Mouse (Mus musculus) midbrain, embryonic 11.5 days (tissue): ENCODE data around the gene Prame. TPM values are rescaled to one million over a fixed set of nuclear protein-coding genes. Genes with fewer than 3 reads are reported as not detected.
"Not testable (repeated sequence)": the region's sequence is repeated elsewhere in the genome, so short reads cannot be mapped to it uniquely, and the experiment has no call there.

Experiments used
- ATAC-seq: fragments of 200-750 bp; cut with Nextera tagmentation; 2 replicates; pipeline ENCODE4 v1.8.0; 2017; ENCODE audit warnings: moderate TSS enrichment, moderate library complexity; ENCODE audit not compliant: low FRiP score
- DNase-seq: peaks from one replicate; pipeline ENCODE4 v3.0.0; 2015; ENCODE audit warnings: low spot score; ENCODE audit errors: missing footprints
- H3K27ac ChIP-seq: fragments of 300-500 bp; sonication (generic); 2 replicates; pipeline ENCODE4 v1.5.1; 2014; ENCODE audit warnings: low read depth, low read length
- H3K27me3 ChIP-seq: fragments of 300-500 bp; sonication (generic); 2 replicates; pipeline ENCODE4 v1.6.1; 2014; ENCODE audit warnings: mild to moderate bottlenecking, low read length, moderate library complexity, mixed read lengths; ENCODE audit not compliant: control insufficient read depth, insufficient read depth
- H3K36me3 ChIP-seq: fragments of 300-500 bp; sonication (generic); 2 replicates; pipeline ENCODE4 v1.6.1; 2014; ENCODE audit warnings: mild to moderate bottlenecking, low read length, moderate library complexity, mixed read lengths; ENCODE audit not compliant: control insufficient read depth, insufficient read depth
- H3K4me1 ChIP-seq: fragments of 300-500 bp; sonication (generic); 2 replicates; pipeline ENCODE4 v1.6.1; 2014; ENCODE audit warnings: low read length; ENCODE audit not compliant: control insufficient read depth, insufficient read depth
- H3K4me2 ChIP-seq: fragments of 300-500 bp; sonication (generic); 2 replicates; pipeline ENCODE4 v1.6.1; 2014; ENCODE audit warnings: mild to moderate bottlenecking, moderate library complexity
- H3K4me3 ChIP-seq: fragments of 300-500 bp; sonication (generic); 2 replicates; pipeline ENCODE4 v1.5.1; 2014; ENCODE audit warnings: low read depth, low read length
- H3K9ac ChIP-seq: fragments of 300-500 bp; sonication (generic); 2 replicates; pipeline ENCODE4 v1.6.1; 2014; ENCODE audit warnings: low read length
- H3K9me3 ChIP-seq: fragments of 300-500 bp; sonication (generic); 2 replicates; pipeline ENCODE4 v1.6.1; 2016; ENCODE audit warnings: low read length; ENCODE audit not compliant: control insufficient read depth
- WGBS: fragments of 180-500 bp; shearing (Covaris S2); extraction: QIAGEN DNeasy Blood & Tissue Kit; methylation state at CpG from one replicate; pipeline ENCODE4 v1.1.7; 2014; 5-methylcytosine and 5-hydroxymethylcytosine counted together
- polyA plus RNA-seq: library from polyadenylated mRNA; unstranded; fragments of >200 nt; fragmentation: Nextera tagmentation; extraction: Ambion mirVana; gene quantifications from 2 replicates; pipeline ENCODE4 v1.2.1, GENCODE M21; 2014

Prame gene
- polyA plus RNA-seq, 1 experiment from 2014 or later: not detected

GRCm38 (mm10) chrX:135569467-135569866, 58.0 kb downstream of the Prame start:
- H3K27me3 ChIP-seq, H3K27ac ChIP-seq, H3K4me3 ChIP-seq, H3K4me2 ChIP-seq, H3K9ac ChIP-seq, H3K36me3 ChIP-seq, H3K4me1 ChIP-seq, H3K9me3 ChIP-seq: not testable (repeated sequence)
- DNase-seq (peak; percentile 84), ATAC-seq (peak; percentile 73; the same call in 1 of the 2 replicates)
- WGBS: no CpG with 5 or more reads among the region's 2 CpGs

- not testable (repeated sequence) for H3K4me1 ChIP-seq, H3K9me3 ChIP-seq, H3K27me3 ChIP-seq, H3K27ac ChIP-seq, H3K36me3 ChIP-seq, H3K4me2 ChIP-seq, DNase-seq, ATAC-seq, H3K4me3 ChIP-seq, H3K9ac ChIP-seq
- 59% methylated on average over 4 of the region's 4 CpGs for WGBS
Observed at GRCm38 (mm10) chrX:135564934-135565333, 62.6 kb downstream of the Prame start.

Other genes with a start within 250 kb of the Prame start
- gene Gm7903, start 193.9 kb downstream of the Prame start, polyA plus RNA-seq: not detected in 2 replicates
- not detected in 2 replicates for gene AV320801, start 133.1 kb downstream of the Prame start, polyA plus RNA-seq
- gene Nxf7, start 28.9 kb downstream of the Prame start, polyA plus RNA-seq: not detected in 2 replicates
- gene Tcp11x2, start 66.1 kb upstream of the Prame start, polyA plus RNA-seq: not detected in 2 replicates
- gene Tmsb15a, start 97.6 kb upstream of the Prame start, polyA plus RNA-seq: not detected in 2 replicates
- gene Armcx5, start 115.0 kb upstream of the Prame start, polyA plus RNA-seq: 9.6 and 10.4 TPM in 2 replicates
- 76.7 and 81.4 TPM in 2 replicates for gene Gprasp1, start 115.0 kb upstream of the Prame start, polyA plus RNA-seq
- gene Bhlhb9, start 169.9 kb upstream of the Prame start, polyA plus RNA-seq: 67.1 and 79.6 TPM in 2 replicates
- gene Gprasp2, start 211.3 kb upstream of the Prame start, polyA plus RNA-seq: 38.9 and 48.1 TPM in 2 replicates